Comparison of ENCODE assay signal across 25 mouse cellular contexts in genomic region chr13:113584431-113584830, GRCm38 (mm10). TPM values are rescaled to one million over a fixed set of nuclear protein-coding genes. Genes with fewer than 3 reads are reported as not detected.
DNase-seq lines count a peak whose midpoint lies in the region; ATAC-seq lines count a peak whose summit lies in the region.
"Had no signal": no experiment of that assay in that cellular context is flagged by ENCODE, and none has a peak within 500 bp of the region (broad histone marks: within the 10 kb centered on the region; RNA-seq: fewer than 3 reads in every experiment).

No protein-coding gene starts in this region.

- peaks cover 36% of the 10 kb centered on the region for H3K4me1 ChIP-seq in limb, embryonic 10.5 days
- H3K4me1 ChIP-seq in forebrain, embryonic 13.5 days: peaks cover 24% of the 10 kb centered on the region

- peak; percentile 82 for DNase-seq in heart, adult 11 months
- no peak for DNase-seq in heart, adult 8-10 months (ENCODE audit: low spot score)
- peak; percentile 83 for DNase-seq in R1 (ENCODE audit: low read depth, low spot score)
- no peak for DNase-seq in limb, embryonic 10.5 days (ENCODE audit: low spot score)
- no peak for DNase-seq in layer of hippocampus, postnatal 14 days (ENCODE audit: low spot score in 2 of 2)
- DNase-seq: adrenal gland, adult 8-10 months; adrenal gland, postnatal 14 days; adrenal gland, postnatal 36 days; B cell, adult 2 months; cerebellum, adult 11 months; cerebellum, adult 18-20 months; cerebellum, adult 8-10 months; cerebellum, adult 9-11 months; cerebellum, postnatal 14 days; cerebellum, postnatal 36 days had no signal

- H3K9ac ChIP-seq in forebrain, embryonic 13.5 days: no peak overlapping the region
- H3K9ac ChIP-seq: embryonic facial prominence, embryonic 12.5 days had no signal

- ATAC-seq in forebrain, embryonic 13.5 days: no peak
- ATAC-seq: activated CD4-positive, CD25-positive, alpha-beta regulatory T cell, adult 4 months; CD4-positive, CD25-positive, alpha-beta regulatory T cell, adult 4 months; forebrain, embryonic 14.5 days; forebrain, embryonic 16.5 days; Patski had no signal

- H3K27ac ChIP-seq in limb, embryonic 10.5 days: peak overlapping the region; percentile 4; the same call in 1 of the 2 replicates
- H3K27ac ChIP-seq in forebrain, embryonic 13.5 days: no peak overlapping the region
- H3K27ac ChIP-seq: embryonic facial prominence, embryonic 10.5 days; embryonic facial prominence, embryonic 12.5 days had no signal

- WGBS in limb, embryonic 10.5 days: 74% methylated on average over 6 of the region's 6 CpGs
- WGBS in forebrain, embryonic 13.5 days: 71% methylated on average over 6 of the region's 6 CpGs

- H3K36me3 ChIP-seq in limb, embryonic 10.5 days: no peaks in the 10 kb centered on the region
- no peaks in the 10 kb centered on the region for H3K36me3 ChIP-seq in forebrain, embryonic 13.5 days (ENCODE audit: poor library complexity, severe bottlenecking)
- H3K36me3 ChIP-seq: embryonic facial prominence, embryonic 10.5 days; embryonic facial prominence, embryonic 12.5 days; G1E had no signal

- no peak overlapping the region for H3K4me2 ChIP-seq in forebrain, embryonic 13.5 days
- H3K4me2 ChIP-seq: embryonic facial prominence, embryonic 12.5 days had no signal

- H3K27me3 ChIP-seq in limb, embryonic 10.5 days (ENCODE audit: low read depth, poor library complexity, severe bottlenecking): no peaks in the 10 kb centered on the region
- no peaks in the 10 kb centered on the region for H3K27me3 ChIP-seq in forebrain, embryonic 13.5 days
- H3K27me3 ChIP-seq: CH12.LX; embryonic facial prominence, embryonic 12.5 days; Patski had no signal

- H3K4me3 ChIP-seq in limb, embryonic 10.5 days: no peak overlapping the region
- no peak overlapping the region for H3K4me3 ChIP-seq in forebrain, embryonic 13.5 days
- H3K4me3 ChIP-seq: embryonic facial prominence, embryonic 10.5 days; embryonic facial prominence, embryonic 12.5 days had no signal

- no peaks in the 10 kb centered on the region for H3K9me3 ChIP-seq in limb, embryonic 10.5 days (replicated peaks)
- no peaks in the 10 kb centered on the region for H3K9me3 ChIP-seq in forebrain, embryonic 13.5 days (replicated peaks)
- H3K9me3 ChIP-seq: embryonic facial prominence, embryonic 10.5 days; embryonic facial prominence, embryonic 12.5 days; G1E had no signal

RNA-seq across cellular contexts. Expression of gene Snx18, which starts 33.9 kb away (rescaled TPM):
- 10 to 100 TPM; 16.4 to 18.9 (median 18.0) TPM for total RNA-seq in heart, adult 8-10 months (2022)
- polyA plus RNA-seq in limb, embryonic 10.5 days (2016; fragmentation: Nextera tagmentation; extraction: Ambion mirVana): 21.6 and 22.5 TPM in 2 replicates
- 7.6 and 8.3 TPM in 2 replicates for polyA plus RNA-seq in forebrain, embryonic 13.5 days (2015; fragmentation: Nextera tagmentation; extraction: Ambion mirVana)
- 10 to 100 TPM; 26.6 to 29.4 TPM for total RNA-seq in layer of hippocampus, postnatal 14 days (2021)
- polyA plus RNA-seq: G1E had no signal

Comparison
In these comparisons a context has a peak if more than half of its experiments do, and no peak if none do; other contexts are left out.
1. DNase-seq: peak in heart, adult 11 months (single experiment) and R1 (single experiment); none in heart, adult 8-10 months (single experiment), limb, embryonic 10.5 days (single experiment) and layer of hippocampus, postnatal 14 days (0 of 2).